Mouse (Mus musculus) spleen, postnatal 14 days (tissue): ENCODE data around the gene Zkscan17.
"Not testable (repeated sequence)": the region's sequence is repeated elsewhere in the genome, so short reads cannot be mapped to it uniquely, and the experiment has no call there.

Experiments
- DNase-seq, 2 experiments: peaks; one replicate each; pipeline ENCODE4 v3.0.0; 2021 to 2022; ENCODE audit warnings: low spot score in 2 of 2

The Zkscan17 gene

DNA sequence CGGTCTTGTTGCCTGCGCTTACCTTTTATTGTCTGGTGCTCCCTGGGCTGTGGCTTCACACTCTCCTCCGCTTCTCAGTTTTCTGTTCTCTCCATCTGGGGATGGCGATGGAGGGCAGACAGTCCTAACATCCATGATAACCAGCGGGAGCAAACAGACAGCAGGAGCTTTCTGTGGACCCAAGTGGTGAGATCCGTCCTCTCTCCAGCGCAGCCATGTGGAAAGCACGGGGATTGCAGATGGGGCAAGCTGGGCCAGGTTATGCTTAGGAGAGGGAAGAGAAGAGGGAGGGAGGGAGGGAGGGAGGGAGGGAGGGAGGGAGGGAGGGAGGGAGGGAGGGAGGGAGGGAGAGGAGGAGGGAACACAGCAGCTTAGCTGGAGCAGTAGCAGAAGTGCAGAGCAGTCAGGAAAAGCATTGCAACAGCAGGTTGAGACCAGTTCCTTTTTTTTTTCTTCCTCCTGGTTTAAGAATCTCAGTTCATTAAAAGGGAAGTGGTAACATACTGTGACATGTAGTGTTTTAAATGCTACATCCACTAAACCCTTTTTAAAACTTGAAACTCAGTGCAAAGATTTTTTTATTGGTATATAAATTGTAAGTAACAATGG is at the start of gene Zkscan17:
Zkscan17 (minus strand) TSS at position 280 of the 609 bp plus-strand sequence.
- DNase-seq: no peak

DNA sequence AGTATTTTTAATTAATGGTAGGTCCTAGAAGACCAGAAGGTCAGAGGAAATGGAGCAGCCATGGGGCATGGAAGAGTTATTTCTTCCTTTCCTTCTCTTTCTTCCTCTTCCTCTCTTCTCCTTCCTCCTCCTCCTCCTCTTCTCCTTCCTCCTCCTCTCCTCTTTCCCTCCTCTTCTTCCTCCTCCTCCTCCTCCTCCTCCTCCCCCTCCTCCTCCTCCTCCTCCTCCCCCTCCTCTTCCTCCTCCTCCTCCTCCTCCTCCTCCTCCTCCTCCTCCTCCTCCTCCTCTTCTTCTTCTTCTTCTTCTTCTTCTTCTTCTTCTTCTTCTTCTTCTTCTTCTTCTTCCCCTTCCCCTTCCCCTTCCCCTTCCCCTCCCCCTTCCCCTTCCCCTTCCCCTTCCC is 49.6 kb upstream of the Zkscan17 start, which contains the start of gene Olfr222:
Olfr222 (minus strand) TSS at position 101 of the 400 bp plus-strand sequence.
- DNase-seq: not testable (repeated sequence)

DNA sequence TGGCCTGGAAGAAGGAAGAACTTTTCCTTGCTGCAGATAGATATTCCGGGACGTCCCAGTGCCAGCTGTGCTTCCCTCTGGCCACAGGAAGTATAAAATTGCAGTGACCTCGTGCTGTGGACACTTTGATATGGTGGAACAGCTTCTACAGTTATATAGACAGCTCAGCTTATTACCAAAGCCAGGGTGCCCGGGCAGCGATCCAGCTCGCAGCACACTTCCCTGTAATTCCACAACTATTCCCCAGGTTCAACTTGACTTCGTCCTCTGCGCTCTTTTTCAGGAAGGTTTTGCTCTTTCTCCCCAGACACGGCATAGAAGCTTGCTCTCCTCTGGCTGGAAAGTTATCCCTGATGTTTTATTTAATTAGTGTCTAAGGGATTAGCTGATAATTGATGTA is 49.2 kb upstream of the Zkscan17 start:
- no peak for DNase-seq

DNA sequence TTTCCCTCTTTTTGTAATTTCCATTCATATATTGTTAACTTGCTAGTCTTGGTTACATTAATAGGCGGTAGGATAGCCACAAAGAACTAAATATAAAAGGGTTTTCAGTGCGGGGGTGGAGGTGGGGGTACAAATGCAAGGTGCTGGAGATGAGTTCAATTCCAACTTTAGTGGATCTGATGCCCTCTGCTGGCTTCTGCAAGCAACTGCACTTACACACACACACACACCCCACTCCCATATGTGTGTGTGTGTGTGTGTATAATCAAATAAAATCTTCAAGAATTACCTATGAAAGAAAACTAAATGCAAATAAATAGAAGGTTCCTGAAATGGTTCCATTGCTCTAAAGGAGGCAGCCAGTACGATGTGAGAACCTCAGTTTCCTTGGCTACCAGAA is 42.8 kb upstream of the Zkscan17 start:
- DNase-seq: no peak

DNA sequence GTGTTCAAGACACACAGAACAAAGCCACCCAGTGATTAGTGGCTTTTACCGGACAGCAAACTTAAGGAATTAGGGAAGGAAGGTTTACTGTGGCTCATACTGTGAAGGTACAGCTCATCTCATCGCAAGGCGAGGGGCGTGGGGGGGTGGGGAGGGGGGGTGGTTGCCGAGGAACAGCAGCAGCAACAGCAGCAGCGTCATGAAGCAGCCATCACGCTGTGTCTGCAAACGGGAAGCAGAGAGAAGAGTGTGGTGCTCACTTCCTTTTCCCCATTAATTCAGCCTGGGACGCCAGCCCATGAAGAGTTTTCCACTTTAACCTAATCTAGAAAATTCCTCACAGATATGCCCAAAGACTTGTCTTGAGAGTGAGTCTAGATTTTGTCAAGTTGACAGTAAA is 36.3 kb upstream of the Zkscan17 start:
- no peak for DNase-seq

DNA sequence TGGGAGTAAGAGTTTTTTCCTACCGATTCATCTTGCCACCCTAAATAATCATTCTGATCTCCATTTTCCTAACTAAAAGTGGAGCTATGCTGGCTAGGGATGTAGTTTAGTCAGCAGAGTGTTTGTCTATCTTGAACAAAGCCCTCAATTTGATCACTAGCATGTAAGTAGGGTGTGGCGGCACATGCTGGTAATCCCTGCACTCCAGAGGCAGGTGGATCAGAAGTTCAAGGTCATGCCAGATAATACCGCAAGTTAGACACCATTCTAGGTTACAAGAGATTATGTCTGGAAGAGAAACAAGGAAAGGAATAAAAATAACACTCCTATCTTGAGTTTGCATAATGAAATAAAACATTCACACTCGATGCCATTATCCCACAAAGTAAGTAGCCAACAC is 35.8 kb upstream of the Zkscan17 start:
- no peak for DNase-seq

DNA sequence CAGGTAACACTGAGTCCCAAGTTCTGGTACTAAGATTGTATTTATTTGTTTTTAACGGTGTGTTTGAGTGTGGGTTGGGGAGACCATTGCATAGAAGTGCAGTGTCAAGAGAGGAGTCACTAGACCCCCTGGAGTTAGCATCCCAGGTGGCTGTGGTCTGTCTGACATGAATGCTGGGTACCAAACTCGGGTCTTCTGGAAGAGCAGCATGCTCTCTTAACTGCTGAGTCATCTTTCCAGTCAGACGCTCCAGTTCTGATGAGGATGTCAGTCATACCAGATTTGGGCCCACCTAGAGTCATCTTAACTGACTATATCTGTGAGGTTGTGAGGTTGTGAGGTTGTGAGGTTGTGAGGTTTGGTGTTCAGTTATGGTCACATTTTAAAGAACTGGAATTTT is 34.4 kb upstream of the Zkscan17 start:
- no peak for DNase-seq

DNA sequence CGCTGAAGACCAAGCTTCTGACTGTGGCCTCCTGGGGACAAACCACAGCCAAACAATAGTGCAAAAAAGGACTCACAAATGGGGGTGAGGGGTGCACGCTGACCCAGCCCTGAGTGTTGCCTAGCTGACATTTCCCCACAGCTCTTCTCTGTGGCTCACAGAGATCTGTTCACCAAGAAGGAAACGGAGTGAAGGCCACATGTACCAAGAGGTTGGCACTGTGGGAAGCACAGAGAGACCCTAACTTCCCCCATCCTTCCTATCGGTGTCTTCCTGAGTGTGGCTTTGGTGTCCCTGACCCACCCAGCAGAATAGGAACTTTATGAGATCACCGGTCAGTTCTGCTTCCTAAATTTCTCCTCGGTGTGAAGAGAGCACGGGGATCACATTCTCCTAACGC is 28.0 kb upstream of the Zkscan17 start:
- no peak for DNase-seq

DNA sequence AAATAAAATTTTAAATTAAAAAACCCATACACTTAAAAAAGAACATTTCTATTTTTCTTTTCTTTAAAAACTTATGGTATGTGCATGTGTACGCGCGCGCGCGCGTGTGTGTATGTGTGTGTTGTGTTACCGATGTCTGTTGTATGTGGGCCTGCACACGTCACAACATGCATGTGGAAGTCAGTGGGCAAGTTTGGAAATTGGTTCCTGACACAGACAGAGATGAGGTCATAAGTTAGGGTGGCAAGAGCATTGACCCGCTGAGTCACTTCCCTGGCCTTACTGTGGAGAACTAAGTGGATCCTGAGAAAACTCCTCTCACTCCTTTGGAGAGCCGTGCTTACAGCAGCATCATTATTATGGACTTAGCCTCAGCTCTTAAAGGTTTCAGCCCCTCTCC is 27.6 kb upstream of the Zkscan17 start:
- DNase-seq: no peak

DNA sequence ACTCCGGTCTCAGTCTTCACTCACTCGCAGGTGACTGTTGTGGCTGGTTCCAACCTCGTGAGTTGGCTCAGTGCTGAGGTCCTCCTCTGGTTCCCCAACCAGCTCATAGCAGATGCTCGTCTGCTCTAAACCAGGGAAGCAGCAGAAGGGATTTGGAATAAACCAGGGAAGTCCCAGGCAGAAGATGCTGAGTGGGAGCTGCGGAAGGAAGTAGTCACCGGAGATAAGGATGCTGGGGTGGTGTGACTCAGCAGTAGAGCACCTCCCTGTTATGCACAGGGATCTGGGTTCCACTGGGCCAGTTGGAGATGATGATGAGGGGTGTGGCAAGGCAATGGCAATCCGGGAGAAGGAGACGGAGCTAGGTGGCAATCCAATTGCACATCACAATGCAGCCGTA is 17.5 kb upstream of the Zkscan17 start:
- DNase-seq: no peak

DNA sequence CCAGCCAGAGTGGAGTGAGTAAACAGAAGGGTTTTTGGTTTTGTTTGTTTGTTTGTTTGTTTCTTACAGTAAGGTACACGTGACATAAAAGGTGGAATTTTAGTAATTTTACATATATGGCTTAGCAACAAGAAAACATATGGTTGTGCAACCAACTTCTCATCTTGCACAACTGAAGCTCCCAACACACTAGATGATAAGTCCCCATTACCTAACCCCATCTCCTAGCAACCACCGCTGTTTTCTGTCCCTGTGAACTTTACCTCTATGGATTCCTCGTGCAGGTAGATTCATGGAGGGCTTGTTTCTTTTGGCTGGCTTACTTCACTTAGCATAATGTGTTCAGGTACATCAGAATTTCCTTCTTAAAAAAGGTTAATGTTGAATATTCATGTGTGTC is 16.8 kb upstream of the Zkscan17 start:
- no peak for DNase-seq

DNA sequence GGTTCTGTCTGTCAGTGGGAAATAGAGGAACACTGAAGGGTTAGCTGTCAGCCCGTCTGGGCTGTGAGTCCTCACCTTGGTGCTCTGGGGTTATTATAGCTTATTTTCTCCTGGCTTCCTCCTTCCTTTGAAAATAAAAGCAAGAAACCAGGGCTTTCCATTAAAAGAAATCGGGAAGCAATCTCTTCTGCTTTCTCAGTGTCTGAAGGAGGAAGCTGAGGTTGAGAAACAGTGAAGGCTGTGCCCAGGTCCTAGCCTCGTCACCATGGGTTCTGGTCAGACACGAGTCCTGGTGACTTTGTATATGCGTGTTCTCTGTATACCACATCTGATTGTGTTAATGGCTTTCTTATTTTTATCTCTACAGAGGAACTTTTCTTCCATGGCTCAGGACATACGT is 15.9 kb upstream of the Zkscan17 start:
- DNase-seq: no peak

DNA sequence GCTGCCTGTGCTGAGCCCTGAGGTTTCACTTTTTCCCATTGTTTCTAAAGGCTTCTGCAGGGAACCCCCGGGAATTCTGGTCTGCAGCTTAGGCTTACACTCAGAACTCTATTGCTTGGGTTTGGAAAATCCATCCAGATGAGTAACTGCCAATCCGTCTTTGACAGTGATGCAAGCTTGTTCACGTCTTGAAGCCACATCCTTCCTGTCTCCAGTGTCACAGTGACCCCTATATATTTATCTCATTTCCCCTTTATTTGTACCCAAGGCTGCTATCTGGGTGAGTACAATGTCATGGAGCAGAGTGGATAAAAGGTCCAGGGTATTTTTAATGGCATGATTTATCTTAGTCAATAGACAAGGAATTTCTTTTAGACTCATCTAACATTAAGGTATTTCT is 14.8 kb upstream of the Zkscan17 start, which contains the start of gene Nlrp3:
Nlrp3 (plus strand) TSS at position 245 of the 400 bp plus-strand sequence.
- no peak for DNase-seq

DNA sequence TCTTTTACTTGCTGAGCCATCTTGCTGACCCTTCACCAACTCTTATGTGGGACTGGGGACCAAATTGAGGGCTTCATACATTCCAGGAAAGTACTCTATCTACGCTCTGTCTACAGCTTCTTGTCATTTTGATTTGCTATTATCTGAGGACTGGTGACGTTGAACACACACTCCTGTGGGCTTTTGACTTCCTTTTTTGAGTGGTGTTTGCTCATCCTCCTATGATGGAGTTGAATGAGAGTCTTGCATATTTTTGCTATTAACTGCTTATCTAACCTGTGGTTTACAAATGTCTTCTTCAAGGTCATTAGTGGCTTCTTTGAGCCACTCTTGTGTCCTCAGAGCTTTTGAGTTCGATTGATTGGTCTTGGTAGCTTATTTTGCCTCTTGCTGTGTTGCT is 13.6 kb upstream of the Zkscan17 start:
- no peak for DNase-seq

DNA sequence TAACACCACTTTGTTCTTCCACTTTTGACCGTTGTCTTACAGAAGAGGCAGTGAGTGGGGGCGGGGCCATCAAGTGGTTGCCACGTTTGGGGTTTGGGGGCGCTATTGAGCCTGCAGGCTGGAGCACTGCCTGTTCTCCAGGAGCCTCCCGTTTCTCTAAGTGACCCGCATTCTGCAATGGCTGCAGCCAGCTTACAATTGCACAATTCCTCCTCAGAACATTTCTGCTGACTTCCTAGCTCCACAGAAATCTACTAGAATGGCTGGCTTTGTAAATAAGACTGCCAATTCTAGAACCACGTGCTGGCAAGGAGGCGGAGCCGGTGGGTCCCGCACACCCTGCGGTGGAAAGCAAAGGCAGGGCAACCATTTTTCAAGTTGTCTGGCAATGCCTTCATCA is 11.8 kb upstream of the Zkscan17 start:
- DNase-seq: peak in 1 of 2 experiments; percentile 15

DNA sequence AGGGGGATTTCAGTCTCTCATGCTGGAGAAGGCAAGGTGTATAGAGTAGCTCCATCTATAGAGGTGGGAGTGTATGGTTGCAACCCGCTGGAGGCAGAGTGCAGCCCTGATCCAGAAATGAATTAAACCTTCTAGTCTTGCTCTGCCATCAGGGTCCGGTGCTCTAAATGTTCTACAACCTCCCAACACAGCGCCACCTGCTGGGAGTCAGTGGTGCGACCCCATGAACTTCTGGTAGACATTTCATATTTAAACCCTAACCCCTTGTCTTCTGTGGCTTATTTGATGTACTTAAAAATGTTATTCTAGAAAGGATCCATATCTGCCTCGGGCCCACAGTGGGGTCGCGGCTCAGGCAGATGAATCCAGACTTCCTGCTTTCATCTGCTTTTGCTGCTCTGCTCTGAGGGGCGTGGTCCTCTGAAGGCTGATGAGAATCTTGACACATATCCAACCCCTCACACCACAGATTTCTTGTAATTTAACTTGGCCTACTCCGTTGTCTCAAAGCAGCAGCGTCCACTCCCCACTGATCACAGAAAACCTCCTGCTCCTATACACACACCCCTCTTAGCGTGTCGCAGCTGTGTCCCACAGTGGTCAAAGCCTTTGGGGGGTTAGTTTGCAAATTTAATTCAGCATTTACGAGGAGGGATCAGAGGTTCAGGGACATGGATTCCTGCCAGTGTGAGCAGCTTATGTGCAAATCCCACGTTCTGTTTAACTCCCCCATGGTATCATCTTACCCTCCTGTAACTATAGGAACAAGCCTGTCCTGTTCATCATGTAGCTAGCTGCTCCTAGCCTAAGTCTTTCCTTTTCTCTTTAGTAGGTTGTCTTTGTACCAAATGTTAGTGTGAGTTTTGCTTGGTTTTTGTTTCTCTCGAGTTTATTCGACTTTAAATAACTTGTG is 10.9 kb upstream of the Zkscan17 start:
- DNase-seq: peak; percentile 23 to 33

DNA sequence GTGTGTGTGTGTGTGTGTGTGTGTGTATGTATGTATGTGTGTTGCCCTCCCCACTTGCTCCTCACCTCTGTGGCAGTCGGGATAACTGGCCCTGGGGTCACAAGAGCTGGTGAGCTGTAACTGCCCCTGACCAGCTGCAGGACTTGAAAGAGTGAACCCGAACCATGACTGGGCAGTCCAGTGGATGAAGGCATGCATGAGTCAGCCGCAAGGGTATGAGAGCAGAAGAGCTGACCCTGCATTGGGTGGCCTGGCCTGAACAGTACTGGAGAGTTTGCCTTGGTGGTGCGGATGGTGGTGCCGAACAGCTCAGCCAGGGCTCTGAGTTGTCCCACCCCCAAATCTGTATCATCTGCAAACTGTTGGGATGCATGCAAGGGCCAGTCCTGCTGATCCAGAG is 5.0 kb upstream of the Zkscan17 start:
- DNase-seq: no peak

DNA sequence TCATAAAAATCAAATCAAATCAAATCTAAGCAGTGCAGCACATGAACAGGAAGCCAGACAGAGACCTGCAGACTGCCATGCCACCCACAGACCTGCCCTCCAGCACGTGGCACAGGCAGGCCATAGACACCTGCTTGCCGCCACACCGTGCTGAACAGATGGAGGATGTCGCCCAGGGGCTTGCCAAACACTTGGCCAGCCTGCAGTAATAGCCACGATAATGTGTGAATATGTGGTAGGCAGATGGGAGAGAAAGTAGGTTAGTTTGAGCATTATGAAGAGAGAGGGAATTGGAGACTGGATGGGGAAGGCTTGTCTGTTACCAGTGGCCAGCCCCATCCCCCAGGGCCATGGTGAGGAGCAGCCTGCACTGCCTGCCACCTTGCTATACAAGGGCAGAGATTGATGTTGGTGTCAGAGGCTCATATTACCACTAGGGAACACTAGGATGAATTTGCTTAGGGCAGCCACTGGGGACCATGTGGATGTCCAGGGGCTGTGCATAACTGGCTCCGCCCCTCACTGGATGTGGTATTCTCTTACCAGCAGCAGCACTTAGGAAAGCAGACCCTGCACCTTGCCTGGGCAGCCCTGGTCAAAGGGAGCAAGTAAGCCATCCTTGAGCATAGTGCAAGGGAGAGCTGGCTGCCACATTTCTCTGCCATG is 4.5 kb upstream of the Zkscan17 start:
- DNase-seq: no peak

DNA sequence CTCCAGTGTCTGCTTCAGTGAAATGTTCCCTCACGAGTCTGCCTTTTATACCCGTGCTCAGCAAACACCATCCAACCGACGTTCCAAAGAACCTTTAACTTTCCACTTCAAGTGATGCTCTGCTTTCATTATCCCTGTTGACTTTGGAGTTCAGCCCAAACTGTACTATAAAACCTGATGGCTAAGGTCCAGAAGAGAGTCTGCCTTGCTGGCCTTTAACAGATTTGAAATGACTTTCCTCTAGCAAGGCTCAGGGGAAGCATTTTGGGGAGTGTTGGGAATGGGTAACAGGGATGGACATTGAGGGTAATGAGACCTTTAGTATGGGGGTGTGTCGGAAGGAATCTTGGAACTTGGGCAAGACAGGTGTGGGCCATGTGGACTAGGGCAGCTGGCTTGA is 3.7 kb upstream of the Zkscan17 start:
- no peak for DNase-seq

DNA sequence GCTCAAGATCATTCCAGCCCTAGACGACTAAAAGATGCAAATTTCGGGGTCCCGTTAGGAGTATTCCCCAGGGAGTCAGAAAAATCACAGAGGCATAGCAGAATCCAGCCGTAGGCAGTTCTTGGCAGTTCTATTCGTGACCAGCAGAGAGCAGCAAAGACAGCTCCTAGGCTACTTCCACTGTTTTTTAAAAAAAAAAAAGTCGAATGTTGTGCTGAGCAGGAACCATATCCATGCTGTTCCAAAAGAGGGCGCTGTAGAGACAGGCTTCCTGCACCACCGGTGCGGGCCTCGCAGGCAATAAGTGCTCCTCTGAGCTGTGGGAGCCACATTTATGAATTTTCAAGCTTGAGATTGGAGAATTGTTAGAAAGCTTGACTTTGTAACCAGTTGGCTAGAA is 1.3 kb downstream of the Zkscan17 start:
- peak; percentile 25 to 56 for DNase-seq

DNA sequence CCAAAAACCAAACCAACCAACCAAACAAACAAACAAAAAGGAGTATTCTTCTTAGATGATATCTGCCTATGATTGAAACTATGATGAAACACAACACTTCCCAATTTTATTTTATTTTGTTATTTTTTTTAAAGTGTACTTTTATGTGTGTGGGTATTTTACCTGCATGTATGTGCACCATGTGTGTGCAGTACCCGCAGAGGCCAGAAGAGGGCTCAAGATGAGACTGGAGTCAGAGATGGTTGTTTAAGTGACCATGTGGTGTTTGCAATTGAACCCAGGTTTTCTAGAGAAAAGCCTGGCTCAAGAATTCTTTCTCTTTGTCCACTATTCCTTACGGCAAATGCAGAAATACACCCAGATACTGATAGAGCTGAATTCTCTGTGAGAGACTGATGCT is 2.4 kb downstream of the Zkscan17 start:
- no peak for DNase-seq

DNA sequence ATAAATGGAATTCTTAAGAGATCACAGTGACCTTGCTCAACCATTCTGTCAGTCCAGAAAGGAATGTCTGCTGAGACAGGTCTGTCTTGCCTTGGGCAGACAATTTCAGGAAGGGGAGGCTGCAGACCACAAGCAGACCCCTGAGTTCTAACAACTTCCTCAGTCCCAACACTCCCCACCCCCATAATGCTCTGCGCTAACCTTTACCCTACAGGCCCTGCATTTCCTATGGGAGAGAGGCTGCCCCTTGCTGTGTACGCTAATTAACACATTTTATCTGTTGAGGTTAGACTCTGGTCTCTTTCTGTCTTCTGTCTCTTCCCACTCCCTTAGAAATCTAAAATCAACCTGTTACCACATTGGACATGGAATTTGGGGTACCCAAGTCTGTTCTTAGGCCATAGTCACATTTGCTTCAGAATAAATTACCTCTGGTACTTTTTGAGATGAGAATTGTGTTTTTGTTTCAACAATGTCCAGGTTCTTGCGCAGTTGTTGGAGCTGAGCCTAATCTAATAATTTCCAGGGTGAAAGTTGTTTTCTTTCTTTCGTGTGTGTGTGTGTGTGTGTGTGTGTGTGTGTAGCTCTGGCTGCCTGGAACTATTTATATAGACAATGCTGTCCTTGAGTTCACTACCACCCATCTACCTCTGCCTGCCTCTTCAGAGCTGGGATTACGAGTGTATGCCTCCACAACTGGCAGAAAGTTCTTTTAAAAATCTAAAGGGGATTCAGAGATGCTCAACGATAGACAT is 6.6 kb downstream of the Zkscan17 start:
- no peak for DNase-seq
